Mouse (Mus musculus) adrenal gland, postnatal 10 days (tissue): ENCODE measurements around the gene Tmem9. TPM values are rescaled to one million over a fixed set of nuclear protein-coding genes. Genes with fewer than 3 reads are reported as not detected.

ENCODE experiments used
- total RNA-seq, 2 experiments: library from RNA; stranded (reverse); gene quantifications; 2 replicates each; pipeline ENCODE4 v1.2.3; 2021

Gene Tmem9
- total RNA-seq, 2 experiments from 2014 or later, result 38.2 to 40.0 TPM

Other genes with a start within 250 kb of the Tmem9 start
- gene Phlda3, start 242.0 kb upstream of the Tmem9 start, total RNA-seq, result 10 to 100 TPM; 42.9 to 82.7 TPM
- 10 to 100 TPM in 1 of 2 experiments, 1 to 10 TPM in 1; 7.7 to 41.7 TPM for gene Tnni1, start 228.7 kb upstream of the Tmem9 start, total RNA-seq
- under 1 TPM; 0.21 TPM for gene Lad1, start 189.6 kb upstream of the Tmem9 start, total RNA-seq
- gene Tnnt2, start 171.8 kb upstream of the Tmem9 start, total RNA-seq, result 1 to 10 TPM; 2.6 to 5.1 TPM
- gene Pkp1, start 88.9 kb upstream of the Tmem9 start, total RNA-seq, result not detected
- gene Igfn1, start 1.8 kb upstream of the Tmem9 start, total RNA-seq, result 1 to 10 TPM in 1 of 2 experiments, under 1 TPM in 1; 0.82 to 3.3 TPM
- not detected for gene Ascl5, start 42.7 kb downstream of the Tmem9 start, total RNA-seq
- gene Cacna1s, start 44.6 kb downstream of the Tmem9 start, total RNA-seq, result 10 to 100 TPM in 1 of 2 experiments, 1 to 10 TPM in 1; 8.6 to 30.5 TPM
- gene Kif21b, start 123.2 kb downstream of the Tmem9 start, total RNA-seq, result 1 to 10 TPM; 4.0 to 5.0 TPM
- gene Mroh3, start 204.7 kb downstream of the Tmem9 start, total RNA-seq, result not detected
- gene Inava, start 226.1 kb downstream of the Tmem9 start, total RNA-seq, result under 1 TPM in 1 of 2 experiments, not detected in 1; 0.30 TPM